8 mouse cellular contexts compared by ENCODE assay signal in the genomic region with DNA sequence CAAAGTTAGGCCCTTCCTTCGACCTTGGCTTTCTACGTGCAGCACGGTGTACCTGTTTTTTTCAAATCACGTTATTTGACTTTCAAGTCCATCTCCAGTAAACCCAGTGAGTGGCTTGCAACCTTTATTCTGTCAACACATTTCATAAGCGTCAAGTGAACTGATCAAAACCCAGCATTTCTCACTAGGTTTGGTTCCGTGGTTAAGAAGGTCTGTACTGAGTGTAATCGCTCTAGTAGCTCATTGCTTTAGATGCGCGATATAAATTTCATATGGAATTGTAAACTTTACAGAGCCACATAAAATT. TPM values are rescaled to one million over a fixed set of nuclear protein-coding genes. Genes with fewer than 3 reads are reported as not detected.
DNase-seq lines count a peak whose midpoint lies in the region; ATAC-seq and TF ChIP-seq lines count a peak whose summit lies in the region.

No protein-coding gene starts in this region.

- no peaks in the 10 kb centered on the region for H3K27me3 ChIP-seq in intestine, embryonic 14.5 days (replicated peaks; ENCODE audit: control insufficient read depth, insufficient read depth, low read length)
- no peaks in the 10 kb centered on the region for H3K27me3 ChIP-seq in neural tube, embryonic 12.5 days (replicated peaks)

- no peak for DNase-seq in layer of hippocampus, adult 2 months (ENCODE audit: low spot score in 2 of 2)
- DNase-seq in layer of hippocampus, adult 18-20 months (ENCODE audit: low spot score in 2 of 2), result no peak
- no peak for DNase-seq in intestine, embryonic 14.5 days (ENCODE audit: low spot score)
- DNase-seq in thymus, adult 18-20 months, result no peak
- DNase-seq in gastrocnemius, postnatal 14 days, result no peak

- H3K9me3 ChIP-seq in intestine, embryonic 14.5 days (ENCODE audit: control insufficient read depth, low read length), result no peaks in the 10 kb centered on the region
- H3K9me3 ChIP-seq in neural tube, embryonic 12.5 days, result no peaks in the 10 kb centered on the region

- H3K27ac ChIP-seq in layer of hippocampus, adult 2 months, result peak overlapping the region; percentile 90
- H3K27ac ChIP-seq in cortical plate, adult 2 months (ENCODE audit: insufficient read depth, low read length), result 0 out of 2 replicates have a peak overlapping the region, but pooled peaks have one; percentile 36
- H3K27ac ChIP-seq in intestine, embryonic 14.5 days (ENCODE audit: low read depth), result peak overlapping the region; percentile 67
- H3K27ac ChIP-seq in neural tube, embryonic 12.5 days, result peak overlapping the region; percentile 70; the same call in 1 of the 2 replicates

- peak overlapping the region; percentile 66 for H3K4me3 ChIP-seq in layer of hippocampus, adult 2 months
- H3K4me3 ChIP-seq in cortical plate, adult 2 months (ENCODE audit: insufficient read depth, low read length), result peak overlapping the region; percentile 56
- H3K4me3 ChIP-seq in intestine, embryonic 14.5 days (ENCODE audit: low read depth, low read length), result peak overlapping the region; percentile 78
- H3K4me3 ChIP-seq in neural tube, embryonic 12.5 days, result peak overlapping the region; percentile 78

- no peak for TF ChIP-seq CTCF in layer of hippocampus, adult 2 months (conservative IDR thresholded peaks at IDR 0.05)
- no peak for TF ChIP-seq CTCF in cortical plate, adult 2 months (IDR thresholded peaks at IDR 0.05; ENCODE audit: extremely low read depth, insufficient read depth, low read length)

- H3K4me2 ChIP-seq in intestine, embryonic 14.5 days (ENCODE audit: low read length), result peak overlapping the region; percentile 74
- H3K4me2 ChIP-seq in neural tube, embryonic 12.5 days (replicated peaks), result peak overlapping the region; percentile 81

- peaks cover 34% of the 10 kb centered on the region for H3K36me3 ChIP-seq in intestine, embryonic 14.5 days (ENCODE audit: control insufficient read depth, insufficient read depth, low read length)
- peaks cover 31% of the 10 kb centered on the region for H3K36me3 ChIP-seq in neural tube, embryonic 12.5 days

- H3K4me1 ChIP-seq in cortical plate, adult 2 months (ENCODE audit: control insufficient read depth, insufficient read depth, low read length), result peaks cover 3% of the 10 kb centered on the region; the same call in 1 of the 2 replicates
- H3K4me1 ChIP-seq in intestine, embryonic 14.5 days (replicated peaks; ENCODE audit: control insufficient read depth, insufficient read depth, low read length), result peaks cover 9% of the 10 kb centered on the region
- peaks cover 6% of the 10 kb centered on the region; the same call in 1 of the 2 replicates for H3K4me1 ChIP-seq in neural tube, embryonic 12.5 days

- 3% methylated on average over 9 of the region's 9 CpGs for WGBS in intestine, embryonic 14.5 days
- WGBS in neural tube, embryonic 12.5 days, result 4% methylated on average over 9 of the region's 9 CpGs

- intact Hi-C loops in gastrocnemius, postnatal 14 days (cut with DNase I; ENCODE audit: low total_unique reads), result no loop called here

- no peak for TF ChIP-seq POLR2A in cortical plate, adult 2 months (IDR thresholded peaks at IDR 0.05; ENCODE audit: extremely low read depth, insufficient read depth, low read length)

- peak overlapping the region; percentile 86 for H3K9ac ChIP-seq in intestine, embryonic 14.5 days (ENCODE audit: low read length)
- peak overlapping the region; percentile 78 for H3K9ac ChIP-seq in neural tube, embryonic 12.5 days

- no peak for ATAC-seq in intestine, embryonic 14.5 days (replicated peaks; ENCODE audit: low FRiP score, low TSS enrichment, low read depth)
- ATAC-seq in neural tube, embryonic 12.5 days (ENCODE audit: low FRiP score, low read depth), result no peak
- ATAC-seq in megakaryocyte-erythroid progenitor cell, adult 5-6 weeks (replicated peaks; ENCODE audit: low FRiP score, low TSS enrichment, poor library complexity, severe bottlenecking), result no peak

RNA-seq across cellular contexts. Expression of a gene that starts 0.5 kb away (rescaled TPM):
- 10 to 100 TPM; 69.6 to 70.8 TPM for total RNA-seq in layer of hippocampus, adult 2 months (2021)
- total RNA-seq in layer of hippocampus, adult 18-20 months (2021), result 10 to 100 TPM; 64.0 to 72.6 TPM
- 64.2 and 64.3 TPM in 2 replicates for polyA plus RNA-seq in cortical plate, adult 2 months (2012; rRNA removed)
- 207 and 228 TPM in 2 replicates for polyA plus RNA-seq in intestine, embryonic 14.5 days (2014; fragmentation: Nextera tagmentation; extraction: Ambion mirVana)
- 225 and 231 TPM in 2 replicates for polyA plus RNA-seq in neural tube, embryonic 12.5 days (2016; fragmentation: Nextera tagmentation; extraction: Ambion mirVana)
- 89.7 and 104 TPM in 2 replicates for total RNA-seq in megakaryocyte-erythroid progenitor cell, adult 5-6 weeks (2014; fragmentation: Nextera tagmentation)
- total RNA-seq in megakaryocyte-erythroid progenitor cell, adult 5-6 weeks (2017), result 129 and 147 TPM in 2 replicates
- 10 to 100 TPM; 65.5 to 69.2 TPM for total RNA-seq in gastrocnemius, postnatal 14 days (2021)

RNA-seq across cellular contexts. Expression of a gene that starts 28.2 kb away (rescaled TPM):
- not detected for total RNA-seq in layer of hippocampus, adult 2 months (2021)
- not detected for total RNA-seq in layer of hippocampus, adult 18-20 months (2021)
- not detected in 2 replicates for polyA plus RNA-seq in cortical plate, adult 2 months (2012; rRNA removed)
- not detected in 2 replicates for polyA plus RNA-seq in intestine, embryonic 14.5 days (2014; fragmentation: Nextera tagmentation; extraction: Ambion mirVana)
- polyA plus RNA-seq in neural tube, embryonic 12.5 days (2016; fragmentation: Nextera tagmentation; extraction: Ambion mirVana), result not detected in 2 replicates
- not detected in 2 replicates for total RNA-seq in megakaryocyte-erythroid progenitor cell, adult 5-6 weeks (2014; fragmentation: Nextera tagmentation)
- not detected in 2 replicates for total RNA-seq in megakaryocyte-erythroid progenitor cell, adult 5-6 weeks (2017)
- total RNA-seq in gastrocnemius, postnatal 14 days (2021), result not detected

RNA-seq across cellular contexts. Expression of a gene that starts 45.9 kb away (rescaled TPM):
- 10 to 100 TPM; 43.8 to 46.0 TPM for total RNA-seq in layer of hippocampus, adult 2 months (2021)
- 10 to 100 TPM; 43.8 to 45.0 TPM for total RNA-seq in layer of hippocampus, adult 18-20 months (2021)
- polyA plus RNA-seq in cortical plate, adult 2 months (2012; rRNA removed), result 43.0 and 43.7 TPM in 2 replicates
- polyA plus RNA-seq in intestine, embryonic 14.5 days (2014; fragmentation: Nextera tagmentation; extraction: Ambion mirVana), result 63.5 and 63.8 TPM in 2 replicates
- 50.4 and 51.9 TPM in 2 replicates for polyA plus RNA-seq in neural tube, embryonic 12.5 days (2016; fragmentation: Nextera tagmentation; extraction: Ambion mirVana)
- 65.1 and 68.0 TPM in 2 replicates for total RNA-seq in megakaryocyte-erythroid progenitor cell, adult 5-6 weeks (2014; fragmentation: Nextera tagmentation)
- 79.2 and 80.2 TPM in 2 replicates for total RNA-seq in megakaryocyte-erythroid progenitor cell, adult 5-6 weeks (2017)
- total RNA-seq in gastrocnemius, postnatal 14 days (2021), result 10 to 100 TPM; 43.5 to 44.8 TPM

Comparison
In these comparisons a context has a peak if more than half of its experiments do, and no peak if none do; other contexts are left out.
1. H3K27ac ChIP-seq: peak in every context shown above with its lines; median percentile 90 in layer of hippocampus, adult 2 months; 70 in neural tube, embryonic 12.5 days; 67 in intestine, embryonic 14.5 days; 36 in cortical plate, adult 2 months.